Mouse (Mus musculus): ENCODE data around the gene Ercc4. TPM values are rescaled to one million over a fixed set of nuclear protein-coding genes. Genes with fewer than 3 reads are reported as not detected.

Ercc4 gene
- polyA plus RNA-seq, 1 experiment from 2014 or later = 16.2 TPM

GRCm38 (mm10) chr16:13184381-13184780 is 74.9 kb downstream of the Ercc4 start:
- H3K27ac ChIP-seq (ENCODE audit: low read depth, low read length) = no peak overlapping the region
- ATAC-seq = no peak
- H3K4me1 ChIP-seq (ENCODE audit: control insufficient read depth, insufficient read depth, low read depth, low read length) = no peaks in the 10 kb centered on the region
- no peaks in the 10 kb centered on the region for H3K36me3 ChIP-seq (ENCODE audit: control insufficient read depth, insufficient read depth, low read length)
- 89% methylated on average over 3 of the region's 3 CpGs for WGBS
- H3K4me2 ChIP-seq (ENCODE audit: low read length) = no peak overlapping the region
- H3K9me3 ChIP-seq (ENCODE audit: control insufficient read depth, low read length) = 0 out of 2 replicates have a peak, but pooled peaks cover 2% of the 10 kb centered on the region
- H3K4me3 ChIP-seq (ENCODE audit: low read length) = no peak overlapping the region
- H3K9ac ChIP-seq (ENCODE audit: low read depth, low read length) = no peak overlapping the region
- H3K27me3 ChIP-seq (replicated peaks; ENCODE audit: control insufficient read depth, insufficient read depth, low read length) = no peaks in the 10 kb centered on the region

GRCm38 (mm10) chr16:13189430-13190107 is 80.1 kb downstream of the Ercc4 start:
- ATAC-seq = no peak
- H3K4me1 ChIP-seq (ENCODE audit: control insufficient read depth, insufficient read depth, low read depth, low read length) = no peaks in the 10 kb centered on the region
- H3K27me3 ChIP-seq (replicated peaks; ENCODE audit: control insufficient read depth, insufficient read depth, low read length) = no peaks in the 10 kb centered on the region
- H3K4me3 ChIP-seq (ENCODE audit: low read length) = no peak overlapping the region
- H3K9me3 ChIP-seq (ENCODE audit: control insufficient read depth, low read length) = 0 out of 2 replicates have a peak, but pooled peaks cover 2% of the 10 kb centered on the region
- no peak overlapping the region for H3K9ac ChIP-seq (ENCODE audit: low read depth, low read length)
- no peaks in the 10 kb centered on the region for H3K36me3 ChIP-seq (ENCODE audit: control insufficient read depth, insufficient read depth, low read length)
- H3K4me2 ChIP-seq (ENCODE audit: low read length) = no peak overlapping the region
- WGBS = 44% methylated on average over 12 of the region's 12 CpGs
- no peak overlapping the region for H3K27ac ChIP-seq (ENCODE audit: low read depth, low read length)

GRCm38 (mm10) chr16:13190471-13190870 is 81.0 kb downstream of the Ercc4 start:
- no peak overlapping the region for H3K27ac ChIP-seq (ENCODE audit: low read depth, low read length)
- WGBS = 87% methylated on average over 5 of the region's 5 CpGs
- no peak overlapping the region for H3K4me2 ChIP-seq (ENCODE audit: low read length)
- H3K4me3 ChIP-seq (ENCODE audit: low read length) = no peak overlapping the region
- no peaks in the 10 kb centered on the region for H3K27me3 ChIP-seq (replicated peaks; ENCODE audit: control insufficient read depth, insufficient read depth, low read length)
- H3K36me3 ChIP-seq (ENCODE audit: control insufficient read depth, insufficient read depth, low read length) = no peaks in the 10 kb centered on the region
- H3K9ac ChIP-seq (ENCODE audit: low read depth, low read length) = no peak overlapping the region
- no peaks in the 10 kb centered on the region for H3K4me1 ChIP-seq (ENCODE audit: control insufficient read depth, insufficient read depth, low read depth, low read length)
- 0 out of 2 replicates have a peak, but pooled peaks cover 2% of the 10 kb centered on the region for H3K9me3 ChIP-seq (ENCODE audit: control insufficient read depth, low read length)
- no peak for ATAC-seq

- no peak overlapping the region for H3K9ac ChIP-seq (ENCODE audit: low read depth, low read length)
- H3K27ac ChIP-seq (ENCODE audit: low read depth, low read length) = no peak overlapping the region
- H3K27me3 ChIP-seq (replicated peaks; ENCODE audit: control insufficient read depth, insufficient read depth, low read length) = no peaks in the 10 kb centered on the region
- no peak overlapping the region for H3K4me3 ChIP-seq (ENCODE audit: low read length)
- H3K36me3 ChIP-seq (ENCODE audit: control insufficient read depth, insufficient read depth, low read length) = no peaks in the 10 kb centered on the region
- H3K9me3 ChIP-seq (ENCODE audit: control insufficient read depth, low read length) = 0 out of 2 replicates have a peak, but pooled peaks cover 2% of the 10 kb centered on the region
- 73% methylated on average over 4 of the region's 4 CpGs for WGBS
- ATAC-seq = no peak
- H3K4me1 ChIP-seq (ENCODE audit: control insufficient read depth, insufficient read depth, low read depth, low read length) = no peaks in the 10 kb centered on the region
- H3K4me2 ChIP-seq (ENCODE audit: low read length) = no peak overlapping the region
Observed at GRCm38 (mm10) chr16:13191166-13191565, 81.7 kb downstream of the Ercc4 start.

GRCm38 (mm10) chr16:13193663-13194071 is 84.2 kb downstream of the Ercc4 start:
- no peaks in the 10 kb centered on the region for H3K9me3 ChIP-seq (ENCODE audit: control insufficient read depth, low read length)
- no peak overlapping the region for H3K4me2 ChIP-seq (ENCODE audit: low read length)
- no peak overlapping the region for H3K4me3 ChIP-seq (ENCODE audit: low read length)
- no peak overlapping the region for H3K27ac ChIP-seq (ENCODE audit: low read depth, low read length)
- WGBS = 78% methylated on average over 4 of the region's 4 CpGs
- no peak overlapping the region for H3K9ac ChIP-seq (ENCODE audit: low read depth, low read length)
- ATAC-seq = peak; percentile 46; the same call in 1 of the 2 replicates
- peaks cover 15% of the 10 kb centered on the region for H3K4me1 ChIP-seq (ENCODE audit: control insufficient read depth, insufficient read depth, low read depth, low read length)
- H3K36me3 ChIP-seq (ENCODE audit: control insufficient read depth, insufficient read depth, low read length) = no peaks in the 10 kb centered on the region
- no peaks in the 10 kb centered on the region for H3K27me3 ChIP-seq (replicated peaks; ENCODE audit: control insufficient read depth, insufficient read depth, low read length)

- Histone ChIP-seq H3K9me3 (ENCODE audit: control insufficient read depth, low read length) (no peaks in the 10 kb centered on the region), H3K4me3 (ENCODE audit: low read length) (no peak overlapping the region), H3K4me1 (ENCODE audit: control insufficient read depth, insufficient read depth, low read depth, low read length) (peaks cover 15% of the 10 kb centered on the region), H3K27me3 (replicated peaks; ENCODE audit: control insufficient read depth, insufficient read depth, low read length) (no peaks in the 10 kb centered on the region), H3K9ac (ENCODE audit: low read depth, low read length) (no peak overlapping the region), H3K27ac (ENCODE audit: low read depth, low read length) (no peak overlapping the region), H3K4me2 (ENCODE audit: low read length) (no peak overlapping the region), H3K36me3 (ENCODE audit: control insufficient read depth, insufficient read depth, low read length) (no peaks in the 10 kb centered on the region)
- WGBS = 82% methylated on average over 5 of the region's 5 CpGs
- no peak for ATAC-seq
Observed at GRCm38 (mm10) chr16:13194882-13195281, 85.4 kb downstream of the Ercc4 start.

- H3K4me1 ChIP-seq (ENCODE audit: control insufficient read depth, insufficient read depth, low read depth, low read length) = peaks cover 15% of the 10 kb centered on the region
- peak; percentile 21 for ATAC-seq
- H3K4me3 ChIP-seq (ENCODE audit: low read length) = no peak overlapping the region
- no peaks in the 10 kb centered on the region for H3K9me3 ChIP-seq (ENCODE audit: control insufficient read depth, low read length)
- H3K27me3 ChIP-seq (replicated peaks; ENCODE audit: control insufficient read depth, insufficient read depth, low read length) = no peaks in the 10 kb centered on the region
- peak overlapping the region; percentile 17; the same call in 1 of the 2 replicates for H3K9ac ChIP-seq (ENCODE audit: low read depth, low read length)
- H3K27ac ChIP-seq (ENCODE audit: low read depth, low read length) = peak overlapping the region; percentile 52
- H3K36me3 ChIP-seq (ENCODE audit: control insufficient read depth, insufficient read depth, low read length) = no peaks in the 10 kb centered on the region
- WGBS = 40% methylated on average over 5 of the region's 5 CpGs
- no peak overlapping the region for H3K4me2 ChIP-seq (ENCODE audit: low read length)
Observed at GRCm38 (mm10) chr16:13196626-13197025, 87.1 kb downstream of the Ercc4 start.

- H3K4me1 ChIP-seq (ENCODE audit: control insufficient read depth, insufficient read depth, low read depth, low read length) = peaks cover 15% of the 10 kb centered on the region
- ATAC-seq = peak; percentile 78
- H3K36me3 ChIP-seq (ENCODE audit: control insufficient read depth, insufficient read depth, low read length) = no peaks in the 10 kb centered on the region
- 25% methylated on average over 5 of the region's 5 CpGs for WGBS
- no peak overlapping the region for H3K4me2 ChIP-seq (ENCODE audit: low read length)
- no peaks in the 10 kb centered on the region for H3K27me3 ChIP-seq (replicated peaks; ENCODE audit: control insufficient read depth, insufficient read depth, low read length)
- peak overlapping the region; percentile 52 for H3K27ac ChIP-seq (ENCODE audit: low read depth, low read length)
- H3K9me3 ChIP-seq (ENCODE audit: control insufficient read depth, low read length) = no peaks in the 10 kb centered on the region
- H3K4me3 ChIP-seq (ENCODE audit: low read length) = no peak overlapping the region
- no peak overlapping the region for H3K9ac ChIP-seq (ENCODE audit: low read depth, low read length)
Observed at GRCm38 (mm10) chr16:13197293-13197692, 87.8 kb downstream of the Ercc4 start.

- 45% methylated on average over 2 of the region's 2 CpGs for WGBS
- Histone ChIP-seq H3K4me3 (ENCODE audit: low read length) (no peak overlapping the region), H3K27me3 (replicated peaks; ENCODE audit: control insufficient read depth, insufficient read depth, low read length) (no peaks in the 10 kb centered on the region), H3K4me2 (ENCODE audit: low read length) (no peak overlapping the region), H3K4me1 (ENCODE audit: control insufficient read depth, insufficient read depth, low read depth, low read length) (peaks cover 15% of the 10 kb centered on the region), H3K9me3 (ENCODE audit: control insufficient read depth, low read length) (no peaks in the 10 kb centered on the region), H3K9ac (ENCODE audit: low read depth, low read length) (no peak overlapping the region), H3K36me3 (ENCODE audit: control insufficient read depth, insufficient read depth, low read length) (no peaks in the 10 kb centered on the region), H3K27ac (ENCODE audit: low read depth, low read length) (no peak overlapping the region)
- no peak for ATAC-seq
Observed at GRCm38 (mm10) chr16:13199204-13199603, 89.7 kb downstream of the Ercc4 start.
